Mouse (Mus musculus): ENCODE measurements around the gene Spint1.

GRCm38 (mm10) chr2:119250377-119250776 lies 13.2 kb downstream of the Spint1 start:
- no peak for TF ChIP-seq POLR2A (IDR thresholded peaks at IDR 0.05; ENCODE audit: low read depth, low read length)
- no peak for TF ChIP-seq CTCF (IDR thresholded peaks at IDR 0.05; ENCODE audit: extremely low read depth, insufficient read length, insufficient replicate concordance, low read depth, low read length)
